Mouse (Mus musculus) lung, postnatal 0 days (tissue): ENCODE results near the gene Hist2h3c2.

Source experiments
- CTCF ChIP-seq: IDR thresholded peaks from 2 replicates; pipeline ENCODE4 v1.5.1; 2016; ENCODE audit warnings: antibody characterized with exemption, mild to moderate bottlenecking
- EP300 ChIP-seq: IDR thresholded peaks from 2 replicates; pipeline ENCODE4 v1.6.1; 2016; ENCODE audit warnings: antibody characterized with exemption, mild to moderate bottlenecking, control low read depth

GRCm38 (mm10) chr3:96219661-96220130, 19.2 kb downstream of the Hist2h3c2 start, which contains the start of the genes Bola1 and Hist2h2ab:
- TF ChIP-seq EP300 (peak; percentile 60; the same call in 1 of the 2 replicates), CTCF (no peak)
